10 mouse cellular contexts compared by ENCODE assay signal in the genomic region with DNA sequence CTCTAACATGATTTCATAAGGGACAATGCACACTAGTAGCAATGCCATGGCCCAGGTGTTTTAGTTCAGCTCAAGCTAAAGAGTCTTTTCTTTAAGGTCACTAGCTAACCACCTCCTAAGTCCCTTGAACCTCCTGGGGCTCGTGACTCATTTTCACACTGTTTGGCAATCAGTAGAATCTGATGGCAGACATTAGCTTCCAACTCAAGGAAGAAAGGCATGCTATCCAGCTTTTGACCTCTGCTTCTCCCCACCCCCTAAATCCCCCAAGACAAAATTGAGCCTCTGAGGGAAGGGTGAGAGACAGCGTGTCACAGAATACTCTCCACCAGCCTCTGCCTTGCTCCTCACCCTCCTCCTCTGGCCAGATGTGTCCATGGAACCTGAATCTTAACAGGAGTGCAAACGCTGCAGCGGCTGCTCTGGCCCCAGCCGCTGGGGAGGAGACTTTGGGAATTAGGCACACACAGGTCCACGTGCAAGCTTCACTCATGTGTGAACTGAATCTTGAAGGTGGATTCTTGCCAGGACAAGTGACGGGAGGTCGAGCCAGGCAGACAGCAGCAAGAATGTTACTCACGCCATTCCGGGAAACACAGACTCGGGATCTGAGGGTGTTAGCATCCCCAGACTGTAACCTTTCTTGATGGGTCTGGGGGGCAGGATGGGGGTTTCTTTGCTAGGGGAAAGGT. TPM values are rescaled to one million over a fixed set of nuclear protein-coding genes. Genes with fewer than 3 reads are reported as not detected.
DNase-seq lines count a peak whose midpoint lies in the region; ATAC-seq and TF ChIP-seq lines count a peak whose summit lies in the region.
"Had no signal": no experiment of that assay in that cellular context is flagged by ENCODE, and none has a peak within 500 bp of the region (broad histone marks: within the 10 kb centered on the region; RNA-seq: fewer than 3 reads in every experiment).

No protein-coding gene starts in this region.

- WGBS in heart, embryonic 13.5 days = 28% methylated on average over 11 of the region's 11 CpGs
- WGBS in lung, adult 2 months = 38% methylated on average over 11 of the region's 11 CpGs
- WGBS in forebrain, embryonic 11.5 days = 34% methylated on average over 11 of the region's 11 CpGs

- H3K9me3 ChIP-seq in heart, embryonic 13.5 days = peaks cover 7% of the 10 kb centered on the region; the same call in 1 of the 2 replicates
- H3K9me3 ChIP-seq in forebrain, embryonic 11.5 days (ENCODE audit: control insufficient read depth, low read length) = no peaks in the 10 kb centered on the region

- no peak overlapping the region for H3K9ac ChIP-seq in heart, embryonic 13.5 days
- no peak overlapping the region for H3K9ac ChIP-seq in forebrain, embryonic 11.5 days (ENCODE audit: low read length)

- no peak for ATAC-seq in heart, embryonic 13.5 days (ENCODE audit: extremely low read depth, insufficient number of reproducible peaks, low FRiP score, low TSS enrichment)
- no peak for ATAC-seq in forebrain, embryonic 11.5 days (replicated peaks; ENCODE audit: low FRiP score)

- no peaks in the 10 kb centered on the region for H3K36me3 ChIP-seq in heart, embryonic 13.5 days
- H3K36me3 ChIP-seq in forebrain, embryonic 11.5 days (ENCODE audit: control insufficient read depth, insufficient read depth, low read length) = no peaks in the 10 kb centered on the region

- H3K4me2 ChIP-seq in heart, embryonic 13.5 days = peak overlapping the region; percentile 19; the same call in 1 of the 2 replicates
- no peak overlapping the region for H3K4me2 ChIP-seq in forebrain, embryonic 11.5 days (ENCODE audit: low read depth, low read length, severe bottlenecking)

- H3K27me3 ChIP-seq in heart, embryonic 13.5 days (replicated peaks) = peaks cover 4% of the 10 kb centered on the region; the same call in 1 of the 2 replicates
- H3K27me3 ChIP-seq in forebrain, embryonic 11.5 days (ENCODE audit: control insufficient read depth, insufficient read depth, low read length) = no peaks in the 10 kb centered on the region

- TF ChIP-seq CTCF in lung, adult 2 months (IDR thresholded peaks at IDR 0.05; ENCODE audit: insufficient read depth, low read length) = no peak

- DNase-seq in cerebellum, postnatal 10 days = peak; percentile 75 to 77
- DNase-seq in cerebellum, adult 9-10 months = no peak
- peak; percentile 37 for DNase-seq in MN1 (ENCODE audit: low spot score)
- peak; percentile 13 for DNase-seq in lung, adult 2 months
- DNase-seq in thymus, adult 18-20 months = no peak
- no peak for DNase-seq in forebrain, embryonic 11.5 days (ENCODE audit: low spot score)
- DNase-seq in left cerebral cortex, postnatal 14 days (ENCODE audit: low spot score in 2 of 2) = no peak
- DNase-seq: thymus, postnatal 25 days had no signal

- peaks cover 12% of the 10 kb centered on the region for H3K4me1 ChIP-seq in heart, embryonic 13.5 days
- H3K4me1 ChIP-seq in lung, adult 2 months (ENCODE audit: control insufficient read depth, insufficient read depth, low read length) = no peaks in the 10 kb centered on the region
- H3K4me1 ChIP-seq in forebrain, embryonic 11.5 days (replicated peaks; ENCODE audit: control insufficient read depth, insufficient read depth, low read length) = no peaks in the 10 kb centered on the region

- no peak overlapping the region for H3K27ac ChIP-seq in heart, embryonic 13.5 days (replicated peaks)
- no peak overlapping the region for H3K27ac ChIP-seq in forebrain, embryonic 11.5 days (ENCODE audit: low read depth, low read length)

- intact Hi-C loops in left cerebral cortex, postnatal 14 days (cut with DNase I) = no loop called here

- TF ChIP-seq POLR2A in lung, adult 2 months (IDR thresholded peaks at IDR 0.05; ENCODE audit: borderline replicate concordance, extremely low read depth, low read depth, low read length) = no peak

- no peak overlapping the region for H3K4me3 ChIP-seq in heart, embryonic 13.5 days
- no peak overlapping the region for H3K4me3 ChIP-seq in lung, adult 2 months (replicated peaks; ENCODE audit: extremely low read depth, low read depth, low read length)
- no peak overlapping the region for H3K4me3 ChIP-seq in forebrain, embryonic 11.5 days (ENCODE audit: low read depth, low read length)
- H3K4me3 ChIP-seq: myocyte had no signal

RNA-seq across cellular contexts. Expression of a gene that starts 30.7 kb away (rescaled TPM):
- not detected in 2 replicates for polyA plus RNA-seq in heart, embryonic 13.5 days (2015; fragmentation: Nextera tagmentation; extraction: Ambion mirVana)
- 0.39 and 0.48 TPM in 2 replicates for polyA plus RNA-seq in lung, adult 2 months (2012; rRNA removed)
- not detected in 2 replicates for polyA plus RNA-seq in forebrain, embryonic 11.5 days (2014; fragmentation: Nextera tagmentation; extraction: Ambion mirVana)
- under 1 TPM in 1 of 2 experiments, not detected in 1; 0.37 TPM for total RNA-seq in left cerebral cortex, postnatal 14 days (2021)

Comparison
In these comparisons a context has a peak if more than half of its experiments do, and no peak if none do; other contexts are left out.
1. DNase-seq: peak in cerebellum, postnatal 10 days (2 of 2), MN1 (single experiment) and lung, adult 2 months (single experiment); none in cerebellum, adult 9-10 months (single experiment), thymus, adult 18-20 months (0 of 2), forebrain, embryonic 11.5 days (single experiment) and left cerebral cortex, postnatal 14 days (0 of 2).